Mouse (Mus musculus) E14TG2a.4 (cell line): ENCODE measurements around the gene Creb3l2.
"Not testable (repeated sequence)": the region's sequence is repeated elsewhere in the genome, so short reads cannot be mapped to it uniquely, and the experiment has no call there.

Experiments used
- CTCF ChIP-seq: conservative IDR thresholded peaks from 2 replicates; pipeline ENCODE4 v1.5.1; 2014; ENCODE audit warnings: low read length
- NANOG ChIP-seq: IDR thresholded peaks from 2 replicates; pipeline ENCODE4 v1.6.1; 2014; ENCODE audit warnings: borderline replicate concordance, low read length, mixed read lengths
- POU5F1 ChIP-seq: IDR thresholded peaks from 2 replicates; pipeline ENCODE4 v1.6.1; 2014; ENCODE audit warnings: low read length, borderline replicate concordance

GRCm38 (mm10) chr6:37377387-37377786 is 64.6 kb downstream of the Creb3l2 start:
- TF ChIP-seq CTCF, POU5F1, NANOG: not testable (repeated sequence)
